Mouse (Mus musculus) retina, adult 2 months (tissue): ENCODE data around the gene Cacng6.

ENCODE experiments used
- DNase-seq: peaks from one replicate; pipeline ENCODE4 v3.0.0-alpha.2; 2012; ENCODE audit warnings: low read depth, low spot score

The Cacng6 gene

GRCm38 (mm10) chr7:3463306-3463705 lies 39.3 kb downstream of the Cacng6 start:
- no peak for DNase-seq

DNA sequence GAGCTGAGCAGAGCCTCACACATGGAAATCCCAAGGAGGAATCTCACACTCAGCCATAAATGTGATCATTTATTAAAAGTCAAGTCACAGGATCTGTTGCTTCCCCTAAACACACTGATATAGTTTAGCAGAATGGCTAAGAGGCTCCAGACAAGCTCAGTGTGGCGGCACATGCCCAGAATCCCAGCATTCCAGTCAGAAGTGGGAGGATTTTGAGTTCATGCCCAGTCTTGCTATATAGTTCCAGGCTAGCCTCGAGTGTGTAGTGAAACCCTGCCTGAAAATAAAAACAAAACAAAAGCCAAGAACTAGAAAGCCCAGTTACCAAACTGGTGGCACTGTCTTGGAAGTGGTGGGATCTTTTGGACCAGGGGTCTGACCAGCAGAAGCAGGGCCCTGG lies 44.6 kb downstream of the Cacng6 start:
- DNase-seq = no peak

- no peak for DNase-seq
Measured at GRCm38 (mm10) chr7:3472774-3473173, 48.8 kb downstream of the Cacng6 start.

DNA sequence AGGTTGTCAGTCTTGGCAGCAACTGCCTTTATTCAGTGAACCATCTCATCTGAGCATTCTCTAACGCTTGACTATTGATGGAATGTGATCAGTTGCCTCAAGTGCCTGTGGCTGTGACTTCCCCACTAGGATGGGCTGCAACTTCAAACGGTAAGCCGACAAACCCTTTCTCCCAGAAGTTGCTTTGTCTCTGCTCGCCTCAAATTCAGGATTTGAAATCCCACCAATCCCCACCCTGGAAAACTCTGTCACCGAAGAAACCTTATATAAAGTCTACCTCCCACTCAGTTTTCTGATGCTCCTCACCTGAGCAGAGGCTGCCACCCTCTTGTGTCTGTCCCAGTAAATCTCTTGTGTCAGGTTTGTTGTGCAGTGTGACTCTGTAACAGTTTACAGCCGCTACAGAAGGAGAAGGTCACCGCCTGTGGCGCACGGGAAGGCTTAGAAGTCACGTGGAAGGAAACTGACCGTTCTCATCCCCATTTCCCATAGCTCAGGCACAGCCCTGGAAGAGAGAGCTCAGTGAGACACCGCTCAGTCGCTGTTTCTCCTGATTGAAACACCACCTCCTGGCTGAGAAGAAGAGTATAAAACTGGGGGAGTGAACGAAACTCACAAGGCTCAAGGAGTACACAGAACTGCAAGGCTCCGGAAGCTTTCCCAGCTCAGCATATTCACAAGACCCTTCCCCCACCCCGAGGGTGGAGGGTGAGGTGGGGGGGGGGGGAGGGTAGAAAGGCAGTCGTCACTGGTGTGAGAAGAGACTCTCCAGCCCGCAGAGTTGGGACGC lies 50.5 kb downstream of the Cacng6 start:
- no peak for DNase-seq

DNA sequence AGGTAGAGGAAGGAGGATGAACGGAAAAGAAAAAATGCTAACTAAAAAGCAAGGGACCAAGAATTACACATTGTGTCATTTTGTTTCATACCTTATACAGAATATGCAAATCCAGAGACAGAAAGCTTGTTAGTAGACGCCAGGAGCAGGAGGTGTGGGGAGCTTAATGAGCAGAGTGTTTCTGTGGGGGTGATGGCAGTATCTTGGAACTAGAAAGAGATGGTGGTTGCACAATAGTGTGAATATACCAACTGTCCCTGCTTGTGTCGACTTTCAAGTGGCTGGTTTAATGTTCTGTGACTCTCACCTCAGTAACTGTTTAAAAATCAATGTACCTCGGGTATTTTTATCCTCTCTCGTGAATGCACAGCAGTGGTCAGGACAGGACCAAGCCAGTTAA lies 52.7 kb downstream of the Cacng6 start:
- no peak for DNase-seq

- DNase-seq = no peak
Measured at GRCm38 (mm10) chr7:3481948-3482608, 58.1 kb downstream of the Cacng6 start.
